24 mouse cellular contexts compared by ENCODE assay signal in genomic region chr8:108863440-108863839, GRCm38 (mm10).
DNase-seq lines count a peak whose midpoint lies in the region; ATAC-seq and TF ChIP-seq lines count a peak whose summit lies in the region.
"Had no signal": no experiment of that assay in that cellular context is flagged by ENCODE, and none has a peak within 500 bp of the region (broad histone marks: within the 10 kb centered on the region; RNA-seq: fewer than 3 reads in every experiment).

No protein-coding gene starts in this region.

- no peak overlapping the region for H3K4me2 ChIP-seq in embryonic facial prominence, embryonic 11.5 days (ENCODE audit: low read depth, low read length)
- H3K4me2 ChIP-seq in hindbrain, embryonic 13.5 days = no peak overlapping the region
- no peak overlapping the region for H3K4me2 ChIP-seq in hindbrain, embryonic 14.5 days (replicated peaks)
- H3K4me2 ChIP-seq in midbrain, embryonic 15.5 days = no peak overlapping the region
- no peak overlapping the region for H3K4me2 ChIP-seq in midbrain, postnatal 0 days (ENCODE audit: low read depth, low read length, poor library complexity, severe bottlenecking)
- H3K4me2 ChIP-seq: heart, embryonic 13.5 days; intestine, embryonic 15.5 days had no signal

- DNase-seq in embryonic facial prominence, embryonic 11.5 days (ENCODE audit: low spot score) = no peak
- no peak for DNase-seq in embryonic facial prominence, embryonic 10.5 days (ENCODE audit: low spot score)
- DNase-seq in hindbrain, embryonic 14.5 days (ENCODE audit: low spot score) = no peak
- no peak for DNase-seq in midbrain, postnatal 0 days (ENCODE audit: low spot score)
- no peak for DNase-seq in Muller cell, postnatal 12 days (ENCODE audit: inconsistent ontology term)
- DNase-seq in heart, postnatal 25 days (ENCODE audit: low spot score) = no peak
- DNase-seq: adrenal gland, adult 8-10 months; cerebellum, adult 2 months; cerebellum, postnatal 14 days; heart, adult 2 months; heart, postnatal 10 days; kidney, adult 8-10 months; kidney, postnatal 10 days; liver; lung, adult 2 months; thymus, adult 2 months; thymus, postnatal 36 days had no signal

- no peaks in the 10 kb centered on the region; the same call in 1 of the 2 replicates for H3K36me3 ChIP-seq in embryonic facial prominence, embryonic 11.5 days (replicated peaks; ENCODE audit: control insufficient read depth, insufficient read depth, low read depth, low read length)
- peaks cover 59% of the 10 kb centered on the region for H3K36me3 ChIP-seq in embryonic facial prominence, embryonic 10.5 days (replicated peaks)
- H3K36me3 ChIP-seq in hindbrain, embryonic 13.5 days = peaks cover 3% of the 10 kb centered on the region; the same call in 1 of the 2 replicates
- H3K36me3 ChIP-seq in hindbrain, embryonic 14.5 days (replicated peaks; ENCODE audit: control insufficient read depth, insufficient read depth) = peaks cover 8% of the 10 kb centered on the region
- no peaks in the 10 kb centered on the region for H3K36me3 ChIP-seq in midbrain, embryonic 15.5 days (replicated peaks)
- H3K36me3 ChIP-seq in midbrain, postnatal 0 days (ENCODE audit: insufficient read depth, low read length) = peaks cover 3% of the 10 kb centered on the region; the same call in 1 of the 2 replicates
- H3K36me3 ChIP-seq: intestine, embryonic 15.5 days had no signal

- H3K27ac ChIP-seq in embryonic facial prominence, embryonic 11.5 days (replicated peaks; ENCODE audit: low read depth, low read length) = no peak overlapping the region
- no peak overlapping the region for H3K27ac ChIP-seq in embryonic facial prominence, embryonic 10.5 days (replicated peaks)
- H3K27ac ChIP-seq in hindbrain, embryonic 13.5 days = peak overlapping the region; percentile 8; the same call in 1 of the 2 replicates
- H3K27ac ChIP-seq in hindbrain, embryonic 14.5 days = no peak overlapping the region
- peak overlapping the region; percentile 35; the same call in 1 of the 2 replicates for H3K27ac ChIP-seq in midbrain, embryonic 15.5 days
- H3K27ac ChIP-seq in midbrain, postnatal 0 days (ENCODE audit: low read depth, low read length) = no peak overlapping the region
- H3K27ac ChIP-seq: heart, adult 2 months; heart, embryonic 13.5 days; intestine, embryonic 15.5 days; liver, embryonic 14.5 days; macrophage had no signal

- H3K9me3 ChIP-seq in embryonic facial prominence, embryonic 11.5 days (replicated peaks; ENCODE audit: control insufficient read depth, low read length) = no peaks in the 10 kb centered on the region
- no peaks in the 10 kb centered on the region for H3K9me3 ChIP-seq in embryonic facial prominence, embryonic 10.5 days
- no peaks in the 10 kb centered on the region for H3K9me3 ChIP-seq in hindbrain, embryonic 13.5 days
- H3K9me3 ChIP-seq in hindbrain, embryonic 14.5 days (ENCODE audit: control insufficient read depth, low read length) = no peaks in the 10 kb centered on the region
- no peaks in the 10 kb centered on the region for H3K9me3 ChIP-seq in midbrain, embryonic 15.5 days
- H3K9me3 ChIP-seq in midbrain, postnatal 0 days (ENCODE audit: low read length) = no peaks in the 10 kb centered on the region
- H3K9me3 ChIP-seq: heart, embryonic 13.5 days; intestine, embryonic 15.5 days had no signal

- no peaks in the 10 kb centered on the region for H3K4me1 ChIP-seq in embryonic facial prominence, embryonic 11.5 days (ENCODE audit: control insufficient read depth, insufficient read depth, low read length)
- H3K4me1 ChIP-seq in embryonic facial prominence, embryonic 10.5 days = peaks cover 53% of the 10 kb centered on the region
- peaks cover 34% of the 10 kb centered on the region for H3K4me1 ChIP-seq in hindbrain, embryonic 13.5 days (replicated peaks)
- H3K4me1 ChIP-seq in hindbrain, embryonic 14.5 days (replicated peaks; ENCODE audit: control insufficient read depth, insufficient read depth, low read length) = 0 out of 2 replicates have a peak, but pooled peaks cover 4% of the 10 kb centered on the region
- peaks cover 43% of the 10 kb centered on the region for H3K4me1 ChIP-seq in midbrain, embryonic 15.5 days
- no peaks in the 10 kb centered on the region; the same call in 1 of the 2 replicates for H3K4me1 ChIP-seq in midbrain, postnatal 0 days (ENCODE audit: insufficient read depth, low read length)

- no peak overlapping the region for H3K9ac ChIP-seq in embryonic facial prominence, embryonic 11.5 days (replicated peaks; ENCODE audit: low read length)
- H3K9ac ChIP-seq in hindbrain, embryonic 13.5 days = no peak overlapping the region
- H3K9ac ChIP-seq in hindbrain, embryonic 14.5 days = no peak overlapping the region
- H3K9ac ChIP-seq in midbrain, embryonic 15.5 days = no peak overlapping the region
- H3K9ac ChIP-seq in midbrain, postnatal 0 days (replicated peaks; ENCODE audit: low read length, poor library complexity, severe bottlenecking) = no peak overlapping the region
- H3K9ac ChIP-seq: heart, embryonic 13.5 days; intestine, embryonic 15.5 days; liver, embryonic 14.5 days had no signal

- 74% methylated on average over 10 of the region's 10 CpGs for WGBS in embryonic facial prominence, embryonic 11.5 days
- WGBS in embryonic facial prominence, embryonic 10.5 days = 79% methylated on average over 10 of the region's 10 CpGs
- WGBS in hindbrain, embryonic 13.5 days = 91% methylated on average over 10 of the region's 10 CpGs
- WGBS in hindbrain, embryonic 14.5 days = 91% methylated on average over 10 of the region's 10 CpGs
- 80% methylated on average over 10 of the region's 10 CpGs for WGBS in midbrain, embryonic 15.5 days
- WGBS in midbrain, postnatal 0 days = 93% methylated on average over 10 of the region's 10 CpGs

- no peak overlapping the region for H3K4me3 ChIP-seq in embryonic facial prominence, embryonic 11.5 days (ENCODE audit: low read depth, low read length)
- no peak overlapping the region for H3K4me3 ChIP-seq in embryonic facial prominence, embryonic 10.5 days
- no peak overlapping the region for H3K4me3 ChIP-seq in hindbrain, embryonic 13.5 days
- no peak overlapping the region for H3K4me3 ChIP-seq in hindbrain, embryonic 14.5 days (replicated peaks; ENCODE audit: low read length)
- no peak overlapping the region for H3K4me3 ChIP-seq in midbrain, embryonic 15.5 days
- no peak overlapping the region for H3K4me3 ChIP-seq in midbrain, postnatal 0 days (ENCODE audit: low read depth, low read length)
- H3K4me3 ChIP-seq: heart, adult 2 months; heart, embryonic 13.5 days; intestine, embryonic 15.5 days had no signal

- no peak for TF ChIP-seq CTCF in midbrain, postnatal 0 days (IDR thresholded peaks at IDR 0.05)

- no peaks in the 10 kb centered on the region for H3K27me3 ChIP-seq in embryonic facial prominence, embryonic 11.5 days (ENCODE audit: control insufficient read depth, insufficient read depth, low read length)
- no peaks in the 10 kb centered on the region for H3K27me3 ChIP-seq in embryonic facial prominence, embryonic 10.5 days (replicated peaks; ENCODE audit: low read depth, poor library complexity, severe bottlenecking)
- H3K27me3 ChIP-seq in hindbrain, embryonic 13.5 days = no peaks in the 10 kb centered on the region
- H3K27me3 ChIP-seq in hindbrain, embryonic 14.5 days (ENCODE audit: control insufficient read depth, insufficient read depth, low read length) = no peaks in the 10 kb centered on the region
- H3K27me3 ChIP-seq in midbrain, embryonic 15.5 days (replicated peaks) = no peaks in the 10 kb centered on the region
- no peaks in the 10 kb centered on the region for H3K27me3 ChIP-seq in midbrain, postnatal 0 days (ENCODE audit: insufficient read depth, low read length)
- H3K27me3 ChIP-seq: CH12.LX; heart, embryonic 13.5 days; intestine, embryonic 15.5 days had no signal

- 0 out of 2 replicates have a peak, but pooled peaks have one; percentile 46 for ATAC-seq in embryonic facial prominence, embryonic 11.5 days (replicated peaks; ENCODE audit: insufficient number of reproducible peaks, low FRiP score, low TSS enrichment, low read depth)
- no peak for ATAC-seq in hindbrain, embryonic 13.5 days (ENCODE audit: low FRiP score)
- ATAC-seq in hindbrain, embryonic 14.5 days (ENCODE audit: low FRiP score) = no peak
- ATAC-seq in midbrain, embryonic 15.5 days (replicated peaks) = no peak
- ATAC-seq in midbrain, postnatal 0 days (ENCODE audit: low FRiP score) = no peak
- ATAC-seq: intestine, embryonic 15.5 days had no signal

- intact Hi-C loops in heart, postnatal 25 days (cut with DNase I) = no loop called here

Comparison
In these comparisons a context has a peak if more than half of its experiments do, and no peak if none do; other contexts are left out.
1. H3K27ac ChIP-seq: peak in hindbrain, embryonic 13.5 days (single experiment) and midbrain, embryonic 15.5 days (single experiment); none in embryonic facial prominence, embryonic 11.5 days (single experiment), embryonic facial prominence, embryonic 10.5 days (single experiment), hindbrain, embryonic 14.5 days (single experiment) and midbrain, postnatal 0 days (single experiment).